Mouse (Mus musculus): ENCODE measurements around the gene Timm29. TPM values are rescaled to one million over a fixed set of nuclear protein-coding genes. Genes with fewer than 3 reads are reported as not detected.

Gene Timm29
- total and polyA plus RNA-seq, 2 experiments from 2014 or later = 61.8 to 74.6 TPM

- Histone ChIP-seq H3K4me3 (ENCODE audit: low read depth, low read length) (no peak overlapping the region), H3K36me3 (ENCODE audit: insufficient read depth, low read length) (no peaks in the 10 kb centered on the region), H3K4me1 (ENCODE audit: insufficient read depth, low read length) (no peaks in the 10 kb centered on the region), H3K4me2 (ENCODE audit: low read depth, low read length, poor library complexity, severe bottlenecking) (no peak overlapping the region), H3K27ac (ENCODE audit: low read depth, low read length) (no peak overlapping the region), H3K9ac (replicated peaks; ENCODE audit: low read length, poor library complexity, severe bottlenecking) (no peak overlapping the region), H3K27me3 (ENCODE audit: insufficient read depth, low read length) (no peaks in the 10 kb centered on the region), H3K9me3 (ENCODE audit: low read length) (no peaks in the 10 kb centered on the region)
- DNase-seq (ENCODE audit: low spot score) (no peak), ATAC-seq (ENCODE audit: low FRiP score) (no peak)
- TF ChIP-seq CTCF (IDR thresholded peaks at IDR 0.05) = no peak
- 75% methylated on average over 5 of the region's 5 CpGs for WGBS
Measured at GRCm38 (mm10) chr9:21605865-21606264, 13.3 kb downstream of the Timm29 start.

- WGBS = 85% methylated on average over 1 of the region's 1 CpGs
- no peak overlapping the region for H3K4me2 ChIP-seq (ENCODE audit: low read depth, low read length, poor library complexity, severe bottlenecking)
- no peaks in the 10 kb centered on the region for H3K36me3 ChIP-seq (ENCODE audit: insufficient read depth, low read length)
- no peak overlapping the region for H3K9ac ChIP-seq (replicated peaks; ENCODE audit: low read length, poor library complexity, severe bottlenecking)
- H3K27ac ChIP-seq (ENCODE audit: low read depth, low read length) = no peak overlapping the region
- H3K27me3 ChIP-seq (ENCODE audit: insufficient read depth, low read length) = no peaks in the 10 kb centered on the region
- DNase-seq (ENCODE audit: low spot score) = no peak
- TF ChIP-seq CTCF (IDR thresholded peaks at IDR 0.05) = no peak
- no peak for ATAC-seq (ENCODE audit: low FRiP score)
- no peaks in the 10 kb centered on the region for H3K9me3 ChIP-seq (ENCODE audit: low read length)
- H3K4me3 ChIP-seq (ENCODE audit: low read depth, low read length) = no peak overlapping the region
- H3K4me1 ChIP-seq (ENCODE audit: insufficient read depth, low read length) = no peaks in the 10 kb centered on the region
Measured at GRCm38 (mm10) chr9:21606648-21607047, 14.1 kb downstream of the Timm29 start.

GRCm38 (mm10) chr9:21609861-21610260 lies 17.3 kb downstream of the Timm29 start:
- no peak overlapping the region for H3K27ac ChIP-seq (ENCODE audit: low read depth, low read length)
- TF ChIP-seq CTCF (IDR thresholded peaks at IDR 0.05) = no peak
- no peaks in the 10 kb centered on the region for H3K36me3 ChIP-seq (ENCODE audit: insufficient read depth, low read length)
- no peaks in the 10 kb centered on the region for H3K9me3 ChIP-seq (ENCODE audit: low read length)
- no peak for ATAC-seq (ENCODE audit: low FRiP score)
- peaks cover 2% of the 10 kb centered on the region; the same call in 1 of the 2 replicates for H3K4me1 ChIP-seq (ENCODE audit: insufficient read depth, low read length)
- H3K9ac ChIP-seq (replicated peaks; ENCODE audit: low read length, poor library complexity, severe bottlenecking) = no peak overlapping the region
- no peak overlapping the region for H3K4me2 ChIP-seq (ENCODE audit: low read depth, low read length, poor library complexity, severe bottlenecking)
- no peaks in the 10 kb centered on the region for H3K27me3 ChIP-seq (ENCODE audit: insufficient read depth, low read length)
- WGBS = 74% methylated on average over 1 of the region's 1 CpGs
- no peak for DNase-seq (ENCODE audit: low spot score)
- no peak overlapping the region for H3K4me3 ChIP-seq (ENCODE audit: low read depth, low read length)

GRCm38 (mm10) chr9:21614864-21615616 lies 22.5 kb downstream of the Timm29 start:
- Histone ChIP-seq H3K4me1 (ENCODE audit: insufficient read depth, low read length) (peaks cover 11% of the 10 kb centered on the region), H3K36me3 (ENCODE audit: insufficient read depth, low read length) (no peaks in the 10 kb centered on the region), H3K27ac (ENCODE audit: low read depth, low read length) (peak overlapping the region; percentile 96), H3K4me2 (ENCODE audit: low read depth, low read length, poor library complexity, severe bottlenecking) (peak overlapping the region; percentile 53), H3K9ac (replicated peaks; ENCODE audit: low read length, poor library complexity, severe bottlenecking) (peak overlapping the region; percentile 64), H3K27me3 (ENCODE audit: insufficient read depth, low read length) (no peaks in the 10 kb centered on the region), H3K9me3 (ENCODE audit: low read length) (no peaks in the 10 kb centered on the region), H3K4me3 (ENCODE audit: low read depth, low read length) (peak overlapping the region; percentile 68)
- 74% methylated on average over 15 of the region's 15 CpGs for WGBS
- ATAC-seq (ENCODE audit: low FRiP score) (no peak), DNase-seq (ENCODE audit: low spot score) (no peak)
- TF ChIP-seq CTCF (IDR thresholded peaks at IDR 0.05) = no peak

GRCm38 (mm10) chr9:21615617-21616231 lies 23.2 kb downstream of the Timm29 start, which contains the start of gene Smarca4:
Gene Smarca4, plus strand, starts transcription at chr9:21616169.
- ATAC-seq (ENCODE audit: low FRiP score) (peak; percentile 95), DNase-seq (ENCODE audit: low spot score) (peak; percentile 99)
- peak within 1 kb of the TSS; percentile 70 for H3K4me2 ChIP-seq (ENCODE audit: low read depth, low read length, poor library complexity, severe bottlenecking)
- H3K27ac ChIP-seq (ENCODE audit: low read depth, low read length) = peak within 1 kb of the TSS; percentile 96
- H3K9ac ChIP-seq (replicated peaks; ENCODE audit: low read length, poor library complexity, severe bottlenecking) = peak within 1 kb of the TSS; percentile 87
- H3K36me3 ChIP-seq (ENCODE audit: insufficient read depth, low read length) = no peaks in the 10 kb centered on the region
- peaks cover 11% of the 10 kb centered on the region for H3K4me1 ChIP-seq (ENCODE audit: insufficient read depth, low read length)
- no peaks in the 10 kb centered on the region for H3K27me3 ChIP-seq (ENCODE audit: insufficient read depth, low read length)
- peak within 1 kb of the TSS; percentile 68 for H3K4me3 ChIP-seq (ENCODE audit: low read depth, low read length)
- WGBS = 1% methylated on average over 43 of the region's 45 CpGs
- no peak for TF ChIP-seq CTCF (IDR thresholded peaks at IDR 0.05)
- H3K9me3 ChIP-seq (ENCODE audit: low read length) = no peaks in the 10 kb centered on the region

- Histone ChIP-seq H3K36me3 (ENCODE audit: insufficient read depth, low read length) (no peaks in the 10 kb centered on the region), H3K4me2 (ENCODE audit: low read depth, low read length, poor library complexity, severe bottlenecking) (peak overlapping the region; percentile 70), H3K4me3 (ENCODE audit: low read depth, low read length) (peak overlapping the region; percentile 68), H3K27ac (ENCODE audit: low read depth, low read length) (peak overlapping the region; percentile 96), H3K9me3 (ENCODE audit: low read length) (no peaks in the 10 kb centered on the region), H3K27me3 (ENCODE audit: insufficient read depth, low read length) (no peaks in the 10 kb centered on the region), H3K4me1 (ENCODE audit: insufficient read depth, low read length) (peaks cover 11% of the 10 kb centered on the region), H3K9ac (replicated peaks; ENCODE audit: low read length, poor library complexity, severe bottlenecking) (peak overlapping the region; percentile 87)
- DNase-seq (ENCODE audit: low spot score) (peak; percentile 91), ATAC-seq (ENCODE audit: low FRiP score) (peak; percentile 77)
- WGBS = under 1% methylated on average over 54 of the region's 57 CpGs
- no peak for TF ChIP-seq CTCF (IDR thresholded peaks at IDR 0.05)
Measured at GRCm38 (mm10) chr9:21616232-21616781, 23.8 kb downstream of the Timm29 start.
